Mouse (Mus musculus): ENCODE results near the gene Ndufb6. TPM values are rescaled to one million over a fixed set of nuclear protein-coding genes. Genes with fewer than 3 reads are reported as not detected.

Gene Ndufb6
- 574 and 582 TPM in 2 replicates for polyA plus RNA-seq (2014; fragmentation: Nextera tagmentation; extraction: Ambion mirVana)

GRCm38 (mm10) chr4:40279276-40279900 is at the start of gene Ndufb6:
Gene Ndufb6, minus strand, starts transcription at chr4:40279421.
- H3K27me3 ChIP-seq (ENCODE audit: control insufficient read depth, insufficient read depth, low read length): no peaks in the 10 kb centered on the region
- no peaks in the 10 kb centered on the region for H3K9me3 ChIP-seq (ENCODE audit: control insufficient read depth, low read length)
- H3K4me3 ChIP-seq (ENCODE audit: control insufficient read depth in 1 of 2, insufficient read depth in 1 of 2, low read depth in 1 of 2, low read length in 2 of 2): peak within 1 kb of the TSS; percentile 87 to 96
- ATAC-seq (ENCODE audit: insufficient number of reproducible peaks, insufficient read depth, low FRiP score, low read depth): peak; percentile 96
- H3K9ac ChIP-seq (ENCODE audit: low read length): peak within 1 kb of the TSS; percentile 95
- H3K4me2 ChIP-seq (ENCODE audit: low read length): peak within 1 kb of the TSS; percentile 78
- peaks cover 2 to 7% of the 10 kb centered on the region in 2 experiments; a peak in 3 of 4 replicates for H3K4me1 ChIP-seq (ENCODE audit: control insufficient read depth in 2 of 2, insufficient read depth in 2 of 2, low read length in 2 of 2)
- peak within 1 kb of the TSS; percentile 89 to 90 for H3K27ac ChIP-seq (replicated peaks in 1 of 2; ENCODE audit: control insufficient read depth in 1 of 2, insufficient read depth in 1 of 2, low read depth in 2 of 2, low read length in 2 of 2)
- H3K36me3 ChIP-seq (ENCODE audit: control insufficient read depth, insufficient read depth, low read length): peaks cover 28% of the 10 kb centered on the region
- WGBS: under 1% methylated on average over 36 of the region's 36 CpGs

- Histone ChIP-seq H3K9ac (ENCODE audit: low read length) (no peak overlapping the region), H3K9me3 (ENCODE audit: control insufficient read depth, low read length) (no peaks in the 10 kb centered on the region), H3K27ac (replicated peaks in 1 of 2; ENCODE audit: control insufficient read depth in 1 of 2, insufficient read depth in 1 of 2, low read depth in 2 of 2, low read length in 2 of 2) (no peak overlapping the region), H3K4me1 (ENCODE audit: control insufficient read depth in 2 of 2, insufficient read depth in 2 of 2, low read length in 2 of 2) (0 out of 4 replicates have a peak, but pooled peaks cover 0 to 8% of the 10 kb centered on the region in 2 experiments), H3K4me3 (ENCODE audit: control insufficient read depth in 1 of 2, insufficient read depth in 1 of 2, low read depth in 1 of 2, low read length in 2 of 2) (no peak overlapping the region), H3K27me3 (ENCODE audit: control insufficient read depth, insufficient read depth, low read length) (no peaks in the 10 kb centered on the region), H3K4me2 (ENCODE audit: low read length) (no peak overlapping the region), H3K36me3 (ENCODE audit: control insufficient read depth, insufficient read depth, low read length) (no peaks in the 10 kb centered on the region)
- no peak for ATAC-seq (ENCODE audit: insufficient number of reproducible peaks, insufficient read depth, low FRiP score, low read depth)
- 79% methylated on average over 3 of the region's 3 CpGs for WGBS
These were observed 47.9 kb upstream of the Ndufb6 start for GRCm38 (mm10) chr4:40327161-40327560.

- Histone ChIP-seq H3K27ac (replicated peaks in 1 of 2; ENCODE audit: control insufficient read depth in 1 of 2, insufficient read depth in 1 of 2, low read depth in 2 of 2, low read length in 2 of 2) (no peak overlapping the region), H3K4me3 (ENCODE audit: control insufficient read depth in 1 of 2, insufficient read depth in 1 of 2, low read depth in 1 of 2, low read length in 2 of 2) (no peak overlapping the region), H3K36me3 (ENCODE audit: control insufficient read depth, insufficient read depth, low read length) (no peaks in the 10 kb centered on the region), H3K27me3 (ENCODE audit: control insufficient read depth, insufficient read depth, low read length) (no peaks in the 10 kb centered on the region), H3K4me1 (ENCODE audit: control insufficient read depth in 2 of 2, insufficient read depth in 2 of 2, low read length in 2 of 2) (0 out of 4 replicates have a peak, but pooled peaks cover 0 to 3% of the 10 kb centered on the region in 2 experiments), H3K9ac (ENCODE audit: low read length) (no peak overlapping the region), H3K4me2 (ENCODE audit: low read length) (no peak overlapping the region), H3K9me3 (ENCODE audit: control insufficient read depth, low read length) (no peaks in the 10 kb centered on the region)
- ATAC-seq (ENCODE audit: insufficient number of reproducible peaks, insufficient read depth, low FRiP score, low read depth): no peak
- WGBS: 83% methylated on average over 7 of the region's 7 CpGs
These were observed 45.4 kb upstream of the Ndufb6 start for GRCm38 (mm10) chr4:40324620-40325019.

- H3K4me2 ChIP-seq (ENCODE audit: low read length): no peak overlapping the region
- H3K9me3 ChIP-seq (ENCODE audit: control insufficient read depth, low read length): no peaks in the 10 kb centered on the region
- H3K27me3 ChIP-seq (ENCODE audit: control insufficient read depth, insufficient read depth, low read length): no peaks in the 10 kb centered on the region
- WGBS: 78% methylated on average over 3 of the region's 3 CpGs
- no peak overlapping the region for H3K4me3 ChIP-seq (ENCODE audit: control insufficient read depth in 1 of 2, insufficient read depth in 1 of 2, low read depth in 1 of 2, low read length in 2 of 2)
- H3K27ac ChIP-seq (replicated peaks in 1 of 2; ENCODE audit: control insufficient read depth in 1 of 2, insufficient read depth in 1 of 2, low read depth in 2 of 2, low read length in 2 of 2): no peak overlapping the region
- ATAC-seq (ENCODE audit: insufficient number of reproducible peaks, insufficient read depth, low FRiP score, low read depth): no peak
- no peaks in the 10 kb centered on the region for H3K4me1 ChIP-seq (ENCODE audit: control insufficient read depth in 2 of 2, insufficient read depth in 2 of 2, low read length in 2 of 2)
- H3K36me3 ChIP-seq (ENCODE audit: control insufficient read depth, insufficient read depth, low read length): no peaks in the 10 kb centered on the region
- H3K9ac ChIP-seq (ENCODE audit: low read length): no peak overlapping the region
These were observed 38.2 kb upstream of the Ndufb6 start for GRCm38 (mm10) chr4:40317404-40317803.

GRCm38 (mm10) chr4:40313026-40313425 is 33.8 kb upstream of the Ndufb6 start:
- no peak overlapping the region for H3K9ac ChIP-seq (ENCODE audit: low read length)
- no peak overlapping the region for H3K27ac ChIP-seq (replicated peaks in 1 of 2; ENCODE audit: control insufficient read depth in 1 of 2, insufficient read depth in 1 of 2, low read depth in 2 of 2, low read length in 2 of 2)
- WGBS: 72% methylated on average over 6 of the region's 6 CpGs
- no peak overlapping the region for H3K4me2 ChIP-seq (ENCODE audit: low read length)
- H3K4me3 ChIP-seq (ENCODE audit: control insufficient read depth in 1 of 2, insufficient read depth in 1 of 2, low read depth in 1 of 2, low read length in 2 of 2): no peak overlapping the region
- no peaks in the 10 kb centered on the region for H3K9me3 ChIP-seq (ENCODE audit: control insufficient read depth, low read length)
- H3K4me1 ChIP-seq (ENCODE audit: control insufficient read depth in 2 of 2, insufficient read depth in 2 of 2, low read length in 2 of 2): no peaks in the 10 kb centered on the region
- no peaks in the 10 kb centered on the region for H3K36me3 ChIP-seq (ENCODE audit: control insufficient read depth, insufficient read depth, low read length)
- ATAC-seq (ENCODE audit: insufficient number of reproducible peaks, insufficient read depth, low FRiP score, low read depth): no peak
- H3K27me3 ChIP-seq (ENCODE audit: control insufficient read depth, insufficient read depth, low read length): no peaks in the 10 kb centered on the region

- ATAC-seq (ENCODE audit: insufficient number of reproducible peaks, insufficient read depth, low FRiP score, low read depth): no peak
- Histone ChIP-seq H3K27me3 (ENCODE audit: control insufficient read depth, insufficient read depth, low read length) (no peaks in the 10 kb centered on the region), H3K36me3 (ENCODE audit: control insufficient read depth, insufficient read depth, low read length) (no peaks in the 10 kb centered on the region), H3K4me2 (ENCODE audit: low read length) (no peak overlapping the region), H3K27ac (replicated peaks in 1 of 2; ENCODE audit: control insufficient read depth in 1 of 2, insufficient read depth in 1 of 2, low read depth in 2 of 2, low read length in 2 of 2) (no peak overlapping the region), H3K9me3 (ENCODE audit: control insufficient read depth, low read length) (no peaks in the 10 kb centered on the region), H3K4me3 (ENCODE audit: control insufficient read depth in 1 of 2, insufficient read depth in 1 of 2, low read depth in 1 of 2, low read length in 2 of 2) (no peak overlapping the region), H3K9ac (ENCODE audit: low read length) (no peak overlapping the region), H3K4me1 (ENCODE audit: control insufficient read depth in 2 of 2, insufficient read depth in 2 of 2, low read length in 2 of 2) (no peaks in the 10 kb centered on the region)
- 72% methylated on average over 1 of the region's 1 CpGs for WGBS
These were observed 33.0 kb upstream of the Ndufb6 start for GRCm38 (mm10) chr4:40312213-40312612.

GRCm38 (mm10) chr4:40310796-40311383 is 31.7 kb upstream of the Ndufb6 start:
- Histone ChIP-seq H3K27ac (replicated peaks in 1 of 2; ENCODE audit: control insufficient read depth in 1 of 2, insufficient read depth in 1 of 2, low read depth in 2 of 2, low read length in 2 of 2) (no peak overlapping the region), H3K4me1 (ENCODE audit: control insufficient read depth in 2 of 2, insufficient read depth in 2 of 2, low read length in 2 of 2) (no peaks in the 10 kb centered on the region), H3K9me3 (ENCODE audit: control insufficient read depth, low read length) (no peaks in the 10 kb centered on the region), H3K36me3 (ENCODE audit: control insufficient read depth, insufficient read depth, low read length) (no peaks in the 10 kb centered on the region), H3K4me3 (ENCODE audit: control insufficient read depth in 1 of 2, insufficient read depth in 1 of 2, low read depth in 1 of 2, low read length in 2 of 2) (no peak overlapping the region), H3K4me2 (ENCODE audit: low read length) (no peak overlapping the region), H3K9ac (ENCODE audit: low read length) (no peak overlapping the region), H3K27me3 (ENCODE audit: control insufficient read depth, insufficient read depth, low read length) (no peaks in the 10 kb centered on the region)
- 76% methylated on average over 11 of the region's 11 CpGs for WGBS
- ATAC-seq (ENCODE audit: insufficient number of reproducible peaks, insufficient read depth, low FRiP score, low read depth): no peak

Measured in heart, embryonic 14.5 days (tissue).